Mouse (Mus musculus): ENCODE measurements around the gene 1700008P02Rik. TPM values are rescaled to one million over a fixed set of nuclear protein-coding genes. Genes with fewer than 3 reads are reported as not detected.
"Not testable (repeated sequence)": the region's sequence is repeated elsewhere in the genome, so short reads cannot be mapped to it uniquely, and the experiment has no call there.

The 1700008P02Rik gene
- not detected in 2 replicates for polyA plus RNA-seq (2015; fragmentation: Nextera tagmentation; extraction: Ambion mirVana)

DNA sequence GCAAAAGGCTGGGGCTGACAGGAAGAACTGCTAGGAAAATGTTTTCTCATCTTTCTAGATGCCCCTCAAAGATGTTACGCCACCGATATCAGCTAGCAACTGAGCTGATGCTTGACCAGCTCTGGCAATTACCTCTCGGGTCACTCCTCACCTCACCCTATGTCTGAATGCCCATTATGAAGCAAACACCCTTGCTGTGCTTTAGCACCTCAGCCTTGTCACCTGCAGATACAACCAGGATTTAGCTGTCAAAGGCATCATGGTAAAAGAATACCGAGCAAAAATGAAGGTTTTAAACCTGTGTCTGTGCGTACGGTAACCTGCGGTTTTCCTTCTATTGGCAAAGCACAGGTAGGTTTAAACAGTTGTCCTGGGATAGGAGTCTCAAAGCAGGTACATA, at the start of gene 1700008P02Rik:
Gene 1700008P02Rik (minus strand): TSS at position 101 of the 400 bp plus-strand sequence.
- H3K27ac ChIP-seq (ENCODE audit: low read length) = no peak within 1 kb of the TSS
- H3K4me1 ChIP-seq (ENCODE audit: control insufficient read depth, insufficient read depth, low read length) = no peaks in the 10 kb centered on the region
- H3K27me3 ChIP-seq (replicated peaks; ENCODE audit: control insufficient read depth, insufficient read depth, low read length) = no peaks in the 10 kb centered on the region
- 95% methylated on average over 7 of the region's 7 CpGs for WGBS
- no peak within 1 kb of the TSS for H3K4me3 ChIP-seq (ENCODE audit: low read length)
- no peak within 1 kb of the TSS for H3K4me2 ChIP-seq (ENCODE audit: low read depth, low read length)
- H3K9me3 ChIP-seq (ENCODE audit: control insufficient read depth, low read length) = no peaks in the 10 kb centered on the region
- no peaks in the 10 kb centered on the region for H3K36me3 ChIP-seq (ENCODE audit: control insufficient read depth, insufficient read depth, low read length)
- H3K9ac ChIP-seq (ENCODE audit: low read depth, low read length) = no peak within 1 kb of the TSS
- ATAC-seq = no peak

DNA sequence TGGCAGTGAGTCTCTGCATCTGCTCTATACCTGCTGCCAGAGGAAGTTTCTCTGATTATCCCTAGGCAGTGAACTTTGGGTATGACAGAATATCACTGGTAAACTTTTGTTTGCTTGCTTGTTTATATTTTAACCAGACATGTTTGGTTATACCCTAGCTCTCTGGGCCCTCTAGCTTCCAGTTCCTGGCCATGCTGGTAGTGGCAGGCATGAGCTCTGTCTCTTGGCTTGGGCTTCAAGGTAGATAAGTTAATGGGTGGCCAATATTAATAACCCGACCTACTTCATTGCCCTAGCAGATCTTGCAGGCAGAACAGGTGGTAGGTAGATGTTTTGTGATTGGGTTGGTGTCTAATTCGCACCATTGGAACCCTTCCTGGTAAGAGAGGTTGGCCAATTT, 29.2 kb upstream of the 1700008P02Rik start:
- H3K4me3 ChIP-seq (ENCODE audit: low read length) = no peak overlapping the region
- WGBS = 68% methylated on average over 2 of the region's 2 CpGs
- no peak for ATAC-seq

DNA sequence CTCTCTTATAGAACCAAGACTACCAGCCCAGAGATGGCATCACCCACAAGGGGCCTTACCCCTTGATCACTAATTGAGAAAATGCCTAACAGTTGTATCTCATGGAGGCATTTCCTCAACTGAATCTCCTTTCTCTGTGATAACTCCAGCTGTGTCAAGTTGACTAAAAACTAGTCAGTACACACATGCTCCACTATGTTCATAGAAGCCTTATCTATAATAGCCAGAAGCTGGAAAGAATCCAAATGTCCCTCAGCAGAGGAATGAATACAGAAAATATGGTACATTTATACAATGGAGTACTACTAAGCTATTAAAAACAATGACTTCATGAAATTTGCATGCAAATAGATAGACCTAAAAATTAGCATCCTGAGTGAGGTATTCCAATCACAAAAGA, 17.9 kb upstream of the 1700008P02Rik start:
- H3K4me1 ChIP-seq (ENCODE audit: control insufficient read depth, insufficient read depth, low read length); ATAC-seq; H3K9me3 ChIP-seq (ENCODE audit: control insufficient read depth, low read length); H3K27ac ChIP-seq (ENCODE audit: low read length); H3K4me3 ChIP-seq (ENCODE audit: low read length); H3K27me3 ChIP-seq (replicated peaks; ENCODE audit: control insufficient read depth, insufficient read depth, low read length); H3K9ac ChIP-seq (ENCODE audit: low read depth, low read length); H3K4me2 ChIP-seq (ENCODE audit: low read depth, low read length); H3K36me3 ChIP-seq (ENCODE audit: control insufficient read depth, insufficient read depth, low read length): not testable (repeated sequence)

More for the DNA sequence above, 29.2 kb upstream of the 1700008P02Rik start:
- Histone ChIP-seq H3K4me2 (ENCODE audit: low read depth, low read length) (no peak overlapping the region), H3K27ac (ENCODE audit: low read length) (no peak overlapping the region), H3K27me3 (replicated peaks; ENCODE audit: control insufficient read depth, insufficient read depth, low read length) (no peaks in the 10 kb centered on the region), H3K36me3 (ENCODE audit: control insufficient read depth, insufficient read depth, low read length) (no peaks in the 10 kb centered on the region), H3K9ac (ENCODE audit: low read depth, low read length) (no peak overlapping the region), H3K9me3 (ENCODE audit: control insufficient read depth, low read length) (no peaks in the 10 kb centered on the region), H3K4me1 (ENCODE audit: control insufficient read depth, insufficient read depth, low read length) (no peaks in the 10 kb centered on the region)

DNA sequence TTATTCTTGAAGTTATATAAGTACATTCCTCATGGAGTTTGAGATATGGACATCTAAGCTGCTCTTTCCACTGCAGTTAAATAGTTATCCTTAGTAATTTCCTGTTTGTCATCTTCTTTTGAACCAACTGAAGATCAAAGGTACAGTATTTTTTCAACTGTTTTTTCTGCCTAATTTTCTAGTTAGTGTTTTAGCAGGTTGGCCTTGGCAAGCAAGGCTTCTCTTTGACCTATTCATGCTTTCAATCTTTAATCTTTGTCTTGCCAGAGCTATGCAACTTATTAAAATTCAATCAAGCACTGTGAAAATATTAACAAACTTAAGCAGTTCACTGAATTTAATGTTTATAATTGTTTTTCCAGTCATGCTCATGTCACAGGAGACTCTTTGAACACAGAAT, 14.0 kb upstream of the 1700008P02Rik start:
- H3K27me3 ChIP-seq (replicated peaks; ENCODE audit: control insufficient read depth, insufficient read depth, low read length) = no peaks in the 10 kb centered on the region
- H3K36me3 ChIP-seq (ENCODE audit: control insufficient read depth, insufficient read depth, low read length) = no peaks in the 10 kb centered on the region
- ATAC-seq = no peak
- H3K4me2 ChIP-seq (ENCODE audit: low read depth, low read length) = no peak overlapping the region
- no peak overlapping the region for H3K4me3 ChIP-seq (ENCODE audit: low read length)
- no peak overlapping the region for H3K27ac ChIP-seq (ENCODE audit: low read length)
- H3K9me3 ChIP-seq (ENCODE audit: control insufficient read depth, low read length) = no peaks in the 10 kb centered on the region
- H3K9ac ChIP-seq (ENCODE audit: low read depth, low read length) = no peak overlapping the region
- no peaks in the 10 kb centered on the region for H3K4me1 ChIP-seq (ENCODE audit: control insufficient read depth, insufficient read depth, low read length)

DNA sequence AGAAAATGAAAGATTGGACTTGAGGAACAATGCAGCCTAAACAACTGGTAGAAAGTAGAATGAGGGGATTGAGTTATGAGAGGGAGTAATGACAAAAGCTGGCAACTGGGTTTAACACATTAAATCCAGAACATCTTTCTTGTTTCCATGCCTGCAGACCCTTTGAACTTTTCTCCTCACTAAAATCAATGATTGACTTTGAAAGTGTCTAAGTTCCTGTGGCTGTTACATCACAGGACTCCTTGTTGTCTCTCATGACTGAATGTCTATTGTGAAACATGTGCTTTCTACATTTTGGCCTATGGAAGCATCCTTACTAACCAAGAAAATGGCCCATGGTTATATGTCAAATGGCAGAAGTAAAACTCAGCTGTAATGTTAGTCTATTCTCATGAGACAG, 2.4 kb downstream of the 1700008P02Rik start:
- H3K4me2 ChIP-seq (ENCODE audit: low read depth, low read length) = no peak overlapping the region
- H3K4me1 ChIP-seq (ENCODE audit: control insufficient read depth, insufficient read depth, low read length) = no peaks in the 10 kb centered on the region
- H3K9me3 ChIP-seq (ENCODE audit: control insufficient read depth, low read length) = no peaks in the 10 kb centered on the region
- H3K27ac ChIP-seq (ENCODE audit: low read length) = no peak overlapping the region
- ATAC-seq = no peak
- no peaks in the 10 kb centered on the region for H3K27me3 ChIP-seq (replicated peaks; ENCODE audit: control insufficient read depth, insufficient read depth, low read length)
- H3K4me3 ChIP-seq (ENCODE audit: low read length) = no peak overlapping the region
- no peaks in the 10 kb centered on the region for H3K36me3 ChIP-seq (ENCODE audit: control insufficient read depth, insufficient read depth, low read length)
- no peak overlapping the region for H3K9ac ChIP-seq (ENCODE audit: low read depth, low read length)

Data from intestine, embryonic 16.5 days (tissue).